Mouse (Mus musculus): ENCODE results near the gene P2ry2.

DNA sequence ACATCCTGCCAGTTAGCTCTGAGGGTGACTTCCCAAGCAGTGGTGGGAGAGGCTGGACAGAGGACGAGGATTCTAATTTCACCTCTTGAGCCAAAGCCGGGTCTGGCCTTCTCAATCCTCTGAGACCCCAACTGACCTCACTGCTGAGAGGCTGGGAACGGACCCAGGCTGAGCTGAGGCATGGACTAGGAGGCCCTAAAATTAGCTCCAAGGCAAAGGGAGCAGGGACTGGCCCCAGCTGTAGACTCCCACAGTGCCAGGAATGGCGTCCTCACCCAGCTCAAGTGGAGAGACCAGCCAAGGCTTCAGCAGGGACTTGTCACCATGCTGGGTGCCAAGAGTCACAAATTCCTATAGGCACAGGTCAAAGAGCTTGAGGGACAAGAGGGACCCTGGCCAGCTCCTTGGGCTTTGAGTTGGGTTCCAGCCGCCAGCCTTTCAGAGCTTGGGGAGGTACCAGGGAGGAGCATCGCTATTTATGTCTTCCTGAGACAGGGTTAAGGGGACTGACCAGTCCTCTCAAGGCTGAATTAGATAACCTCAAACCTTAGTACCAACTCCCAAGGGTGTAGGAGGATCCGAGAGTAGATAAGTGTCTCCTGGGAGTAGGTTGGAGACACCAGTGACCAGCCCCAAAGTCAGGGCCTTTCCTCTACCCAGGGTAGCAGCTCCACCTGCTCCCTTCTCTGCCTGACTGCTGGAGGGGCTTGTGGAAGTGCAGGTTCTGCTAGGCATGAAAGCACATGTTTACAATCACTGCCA, 36.8 kb upstream of the P2ry2 start:
- TF ChIP-seq CTCF (IDR thresholded peaks at IDR 0.05; ENCODE audit: control insufficient read depth, insufficient read depth, low read length), result no peak
- no peak for TF ChIP-seq POLR2A (IDR thresholded peaks at IDR 0.05; ENCODE audit: borderline replicate concordance, control insufficient read depth, low read depth, low read length)
